Mouse (Mus musculus) cerebellum, adult 2 months (tissue): ENCODE measurements around the gene Csrnp3.

Experiments used
- CTCF ChIP-seq: fragments of 200-500 bp; IDR thresholded peaks from 2 replicates; pipeline ENCODE4 v1.5.1; 2011; ENCODE audit warnings: low read depth, mild to moderate bottlenecking, control low read depth, low read length, moderate library complexity, borderline replicate concordance; ENCODE audit not compliant: insufficient read depth
- POLR2A ChIP-seq: fragments of 200-500 bp; IDR thresholded peaks from 2 replicates; pipeline ENCODE4 v1.6.1; 2011; ENCODE audit warnings: low read length, control low read depth, borderline replicate concordance; ENCODE audit not compliant: insufficient read depth

DNA sequence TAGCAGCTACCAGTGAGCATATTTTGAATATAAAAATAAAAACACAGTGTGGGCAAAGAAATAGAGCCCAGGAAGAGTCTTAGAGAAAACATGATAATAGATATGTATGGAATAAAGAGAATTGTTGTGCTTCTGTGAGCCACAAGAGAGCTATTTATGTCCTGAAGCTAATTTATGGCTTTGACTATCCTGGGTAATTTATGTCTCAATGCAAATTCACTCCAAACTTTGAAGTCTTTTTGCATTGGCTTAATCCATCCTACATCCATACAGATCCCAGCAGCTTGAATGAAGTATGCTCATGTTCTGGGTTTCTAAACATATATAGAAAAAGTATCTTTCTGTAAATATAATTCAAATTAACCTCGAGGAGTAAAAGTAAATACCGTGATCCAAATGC is 88.5 kb downstream of the Csrnp3 start:
- TF ChIP-seq CTCF, result no peak
- TF ChIP-seq POLR2A, result no peak
